Mouse (Mus musculus): Measurements from ENCODE around the gene Pnp2. TPM values are rescaled to one million over a fixed set of nuclear protein-coding genes. Genes with fewer than 3 reads are reported as not detected.

Pnp2 gene
- polyA plus RNA-seq, 1 experiment from 2014 or later, result 0.60 TPM

- Histone ChIP-seq H3K4me1 (replicated peaks) (no peaks in the 10 kb centered on the region), H3K9ac (no peak overlapping the region), H3K27ac (no peak overlapping the region), H3K4me2 (no peak overlapping the region), H3K4me3 (no peak overlapping the region), H3K27me3 (no peaks in the 10 kb centered on the region), H3K9me3 (no peaks in the 10 kb centered on the region), H3K36me3 (no peaks in the 10 kb centered on the region)
- ATAC-seq (ENCODE audit: low FRiP score), result no peak
- 83% methylated on average over 3 of the region's 3 CpGs for WGBS
Observed at GRCm38 (mm10) chr14:50997088-50997487, 41.3 kb downstream of the Pnp2 start.

DNA sequence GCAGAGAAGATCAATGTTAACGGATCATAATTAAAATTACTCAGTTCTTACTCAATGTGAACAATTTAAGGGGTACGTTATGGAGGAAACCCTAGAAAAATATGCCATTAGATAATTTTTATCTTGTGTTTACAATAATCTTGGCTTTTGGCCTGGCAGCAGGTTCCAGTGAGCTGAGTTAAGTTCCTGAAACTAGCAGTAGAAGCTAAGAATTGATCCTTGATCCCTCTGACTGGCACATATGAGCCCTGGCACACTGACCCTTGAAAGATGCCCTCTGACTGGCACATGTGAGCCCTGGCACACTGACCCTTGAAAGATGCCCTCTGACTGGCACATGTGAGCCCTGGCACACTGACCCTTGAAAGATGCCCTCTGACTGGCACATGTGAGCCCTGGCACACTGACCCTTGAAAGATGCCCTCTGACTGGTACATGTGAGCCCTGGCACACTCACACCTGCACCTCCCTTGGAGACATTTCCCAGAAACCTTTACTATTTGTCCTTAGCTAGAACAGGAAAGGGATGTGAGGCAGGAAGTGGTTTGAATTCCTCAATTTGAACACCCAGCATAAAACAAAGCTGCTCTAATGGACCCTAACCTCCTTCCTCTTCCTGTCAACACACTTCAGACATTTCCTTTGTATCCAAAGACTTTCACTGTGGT lies 42.3 kb downstream of the Pnp2 start:
- Histone ChIP-seq H3K9me3 (no peaks in the 10 kb centered on the region), H3K27me3 (no peaks in the 10 kb centered on the region), H3K4me3 (no peak overlapping the region), H3K4me2 (no peak overlapping the region), H3K36me3 (no peaks in the 10 kb centered on the region), H3K9ac (no peak overlapping the region), H3K4me1 (replicated peaks) (no peaks in the 10 kb centered on the region), H3K27ac (no peak overlapping the region)
- ATAC-seq (ENCODE audit: low FRiP score), result no peak
- 90% methylated on average over 2 of the region's 2 CpGs for WGBS

DNA sequence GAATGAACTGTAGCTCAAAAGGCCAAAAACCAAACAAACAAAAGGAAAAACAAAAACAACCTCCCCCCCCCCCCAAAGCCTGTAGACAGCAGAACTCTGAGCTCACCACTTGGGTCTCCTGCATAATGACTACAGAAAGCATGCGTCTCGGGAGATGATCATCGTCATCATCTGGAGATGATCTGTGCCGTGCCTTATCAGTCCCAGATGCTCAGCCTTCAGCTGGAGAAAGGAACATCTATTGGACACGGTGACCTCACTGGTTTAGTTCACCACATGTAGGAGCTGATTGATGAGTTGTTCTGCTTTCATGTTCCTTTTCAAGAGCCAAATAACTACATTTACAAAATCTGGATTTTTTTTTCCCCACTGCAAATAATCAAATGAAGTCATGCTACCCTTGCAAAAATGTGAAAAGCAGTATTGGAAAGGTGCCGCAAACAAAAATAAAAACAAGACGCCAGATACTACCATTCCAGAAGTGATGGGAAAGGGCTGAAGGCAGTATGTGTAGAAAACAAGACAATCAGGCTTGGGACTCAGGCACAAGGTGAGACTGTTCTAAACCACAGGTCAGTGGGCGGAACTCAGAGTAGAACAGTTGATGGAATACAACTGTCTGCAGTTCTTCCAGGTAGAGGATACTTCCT lies 51.5 kb downstream of the Pnp2 start, which contains the start of gene Rnase10:
Gene Rnase10 (plus strand): TSS at position 600 of the 650 bp plus-strand sequence.
- H3K4me3 ChIP-seq, result no peak within 1 kb of the TSS
- ATAC-seq (ENCODE audit: low FRiP score), result no peak
- no peak within 1 kb of the TSS for H3K4me2 ChIP-seq
- 85% methylated on average over 8 of the region's 8 CpGs for WGBS
- no peaks in the 10 kb centered on the region for H3K36me3 ChIP-seq
- H3K4me1 ChIP-seq (replicated peaks), result no peaks in the 10 kb centered on the region
- no peak within 1 kb of the TSS for H3K27ac ChIP-seq
- H3K9ac ChIP-seq, result no peak within 1 kb of the TSS
- no peaks in the 10 kb centered on the region for H3K27me3 ChIP-seq
- H3K9me3 ChIP-seq, result no peaks in the 10 kb centered on the region

- H3K36me3 ChIP-seq, result no peaks in the 10 kb centered on the region
- no peaks in the 10 kb centered on the region for H3K4me1 ChIP-seq (replicated peaks)
- no peak overlapping the region for H3K9ac ChIP-seq
- no peaks in the 10 kb centered on the region for H3K27me3 ChIP-seq
- 87% methylated on average over 13 of the region's 13 CpGs for whole genome bisulfite sequencing
- no peak overlapping the region for H3K27ac ChIP-seq
- no peak for ATAC-seq (ENCODE audit: low FRiP score)
- H3K4me2 ChIP-seq, result no peak overlapping the region
- no peak overlapping the region for H3K4me3 ChIP-seq
- no peaks in the 10 kb centered on the region for H3K9me3 ChIP-seq
Observed at GRCm38 (mm10) chr14:51007914-51008713, 52.3 kb downstream of the Pnp2 start.

- H3K9me3 ChIP-seq, result no peaks in the 10 kb centered on the region
- H3K4me3 ChIP-seq, result no peak overlapping the region
- H3K9ac ChIP-seq, result no peak overlapping the region
- ATAC-seq (ENCODE audit: low FRiP score), result no peak
- no peak overlapping the region for H3K27ac ChIP-seq
- H3K36me3 ChIP-seq, result no peaks in the 10 kb centered on the region
- no peak overlapping the region for H3K4me2 ChIP-seq
- WGBS, result 90% methylated on average over 4 of the region's 4 CpGs
- H3K4me1 ChIP-seq (replicated peaks), result no peaks in the 10 kb centered on the region
- H3K27me3 ChIP-seq, result no peaks in the 10 kb centered on the region
Observed at GRCm38 (mm10) chr14:51008781-51009180, 53.0 kb downstream of the Pnp2 start.

DNA sequence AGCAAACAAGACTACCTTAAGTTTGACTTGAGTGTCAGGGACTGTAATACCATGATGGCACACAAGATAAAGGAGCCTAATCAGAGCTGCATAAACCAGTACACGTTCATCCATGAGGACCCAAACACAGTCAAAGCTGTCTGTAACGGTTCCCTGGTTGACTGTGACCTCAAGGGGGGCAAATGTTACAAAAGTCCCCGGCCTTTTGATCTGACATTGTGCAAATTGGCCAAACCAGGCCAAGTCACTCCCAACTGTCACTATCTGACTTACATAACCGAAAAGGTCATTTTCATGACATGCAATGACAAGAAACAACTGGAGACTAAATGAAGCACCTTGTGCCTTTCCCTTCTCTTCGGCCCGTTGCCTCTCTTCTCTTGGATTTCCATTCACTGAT lies 53.8 kb downstream of the Pnp2 start:
- WGBS, result 88% methylated on average over 6 of the region's 6 CpGs

More for the DNA sequence above, 53.8 kb downstream of the Pnp2 start:
- no peak overlapping the region for H3K4me3 ChIP-seq
- no peak overlapping the region for H3K9ac ChIP-seq
- H3K27me3 ChIP-seq, result no peaks in the 10 kb centered on the region
- H3K4me1 ChIP-seq (replicated peaks), result no peaks in the 10 kb centered on the region
- ATAC-seq (ENCODE audit: low FRiP score), result no peak
- no peaks in the 10 kb centered on the region for H3K9me3 ChIP-seq
- no peak overlapping the region for H3K4me2 ChIP-seq
- no peaks in the 10 kb centered on the region for H3K36me3 ChIP-seq
- no peak overlapping the region for H3K27ac ChIP-seq

Other genes with a start within 250 kb of the Pnp2 start
- gene Olfr748, start 248.6 kb upstream of the Pnp2 start, polyA plus RNA-seq (2015; fragmentation: Nextera tagmentation; extraction: Ambion mirVana), result not detected in 2 replicates
- gene Olfr749, start 210.9 kb upstream of the Pnp2 start, polyA plus RNA-seq (2015; fragmentation: Nextera tagmentation; extraction: Ambion mirVana), result not detected in 2 replicates
- gene Ttc5, start 170.5 kb upstream of the Pnp2 start, polyA plus RNA-seq (2015; fragmentation: Nextera tagmentation; extraction: Ambion mirVana), result 121 and 133 TPM in 2 replicates
- gene Ccnb1ip1, start 148.3 kb upstream of the Pnp2 start, polyA plus RNA-seq (2015; fragmentation: Nextera tagmentation; extraction: Ambion mirVana), result not detected in 2 replicates
- gene Parp2, start 148.2 kb upstream of the Pnp2 start, polyA plus RNA-seq (2015; fragmentation: Nextera tagmentation; extraction: Ambion mirVana), result 42.0 and 44.0 TPM in 2 replicates
- 2.5 and 3.2 TPM in 2 replicates for gene Tep1, start 85.4 kb upstream of the Pnp2 start, polyA plus RNA-seq (2015; fragmentation: Nextera tagmentation; extraction: Ambion mirVana)
- gene Klhl33, start 58.5 kb upstream of the Pnp2 start, polyA plus RNA-seq (2015; fragmentation: Nextera tagmentation; extraction: Ambion mirVana), result 0.83 and 1.3 TPM in 2 replicates
- gene Osgep, start 31.1 kb upstream of the Pnp2 start, polyA plus RNA-seq (2015; fragmentation: Nextera tagmentation; extraction: Ambion mirVana), result 116 and 119 TPM in 2 replicates
- gene Apex1, start 31.0 kb upstream of the Pnp2 start, polyA plus RNA-seq (2015; fragmentation: Nextera tagmentation; extraction: Ambion mirVana), result 225 and 228 TPM in 2 replicates
- gene Pip4p1, start 25.1 kb upstream of the Pnp2 start, polyA plus RNA-seq (2015; fragmentation: Nextera tagmentation; extraction: Ambion mirVana), result 79.0 and 87.9 TPM in 2 replicates
- 24.9 and 27.0 TPM in 2 replicates for gene Pnp, start 24.9 kb upstream of the Pnp2 start, polyA plus RNA-seq (2015; fragmentation: Nextera tagmentation; extraction: Ambion mirVana)
- gene Gm49342, start 11.5 kb upstream of the Pnp2 start, polyA plus RNA-seq (2015; fragmentation: Nextera tagmentation; extraction: Ambion mirVana), result not detected in 2 replicates
- gene Rnase10, start 51.8 kb downstream of the Pnp2 start, polyA plus RNA-seq (2015; fragmentation: Nextera tagmentation; extraction: Ambion mirVana), result not detected in 2 replicates
- gene Rnase9, start 85.9 kb downstream of the Pnp2 start, polyA plus RNA-seq (2015; fragmentation: Nextera tagmentation; extraction: Ambion mirVana), result not detected in 2 replicates
- not detected in 2 replicates for gene Rnase11, start 94.2 kb downstream of the Pnp2 start, polyA plus RNA-seq (2015; fragmentation: Nextera tagmentation; extraction: Ambion mirVana)
- not detected in 2 replicates for gene Rnase12, start 101.7 kb downstream of the Pnp2 start, polyA plus RNA-seq (2015; fragmentation: Nextera tagmentation; extraction: Ambion mirVana)
- gene Olfr750, start 118.4 kb downstream of the Pnp2 start, polyA plus RNA-seq (2015; fragmentation: Nextera tagmentation; extraction: Ambion mirVana), result 0.05 TPM in 1 of 2 replicates, not detected in the other
- gene Rnase4, start 135.1 kb downstream of the Pnp2 start, polyA plus RNA-seq (2015; fragmentation: Nextera tagmentation; extraction: Ambion mirVana), result 15.3 and 17.5 TPM in 2 replicates
- 4.1 and 4.4 TPM in 2 replicates for gene Ang, start 135.2 kb downstream of the Pnp2 start, polyA plus RNA-seq (2015; fragmentation: Nextera tagmentation; extraction: Ambion mirVana)
- gene Eddm3b, start 158.4 kb downstream of the Pnp2 start, polyA plus RNA-seq (2015; fragmentation: Nextera tagmentation; extraction: Ambion mirVana), result not detected in 2 replicates
- 0.25 and 0.47 TPM in 2 replicates for gene Rnase6, start 167.9 kb downstream of the Pnp2 start, polyA plus RNA-seq (2015; fragmentation: Nextera tagmentation; extraction: Ambion mirVana)
- 0.60 TPM in 1 of 2 replicates, not detected in the other for gene Rnase1, start 190.8 kb downstream of the Pnp2 start, polyA plus RNA-seq (2015; fragmentation: Nextera tagmentation; extraction: Ambion mirVana)
- not detected in 2 replicates for gene Rnase2b, start 206.3 kb downstream of the Pnp2 start, polyA plus RNA-seq (2015; fragmentation: Nextera tagmentation; extraction: Ambion mirVana)
- not detected in 2 replicates for gene Ang2, start 243.2 kb downstream of the Pnp2 start, polyA plus RNA-seq (2015; fragmentation: Nextera tagmentation; extraction: Ambion mirVana)
- not detected in 2 replicates for gene Ear14, start 247.4 kb downstream of the Pnp2 start, polyA plus RNA-seq (2015; fragmentation: Nextera tagmentation; extraction: Ambion mirVana)